Mouse (Mus musculus) kidney, postnatal 25 days (tissue): ENCODE results near the gene Rgs11.

Source experiments
- DNase-seq, 2 experiments: peaks; one replicate each; pipeline ENCODE4 v3.0.0; 2021; ENCODE audit warnings: mixed read lengths in 2 of 2

Gene Rgs11

GRCm38 (mm10) chr17:26232863-26233262 lies 30.1 kb downstream of the Rgs11 start:
- DNase-seq, result peak in 1 of 2 experiments; percentile 23

- no peak for DNase-seq
Measured at GRCm38 (mm10) chr17:26234386-26234785, 31.6 kb downstream of the Rgs11 start.

- DNase-seq, result no peak
Measured at GRCm38 (mm10) chr17:26235077-26235815, 32.5 kb downstream of the Rgs11 start.

- no peak for DNase-seq
Measured at GRCm38 (mm10) chr17:26237667-26238066, 34.9 kb downstream of the Rgs11 start.

GRCm38 (mm10) chr17:26239551-26239950 lies 36.8 kb downstream of the Rgs11 start:
- DNase-seq, result no peak

- DNase-seq, result no peak
Measured at GRCm38 (mm10) chr17:26240120-26240790, 37.5 kb downstream of the Rgs11 start.

- DNase-seq, result no peak
Measured at GRCm38 (mm10) chr17:26240990-26241389, 38.2 kb downstream of the Rgs11 start.

- DNase-seq, result peak; percentile 76 to 91
Measured at GRCm38 (mm10) chr17:26243471-26244100, 40.8 kb downstream of the Rgs11 start.

- peak; percentile 98 to 99 for DNase-seq
Measured at GRCm38 (mm10) chr17:26244101-26244841, 41.5 kb downstream of the Rgs11 start, which contains the start of gene Fam234a. TSS of gene Fam234a (minus strand) at chr17:26244242.

- DNase-seq, result no peak
Measured at GRCm38 (mm10) chr17:26251886-26252538, 49.3 kb downstream of the Rgs11 start.

- peak; percentile 96 to 97 for DNase-seq
Measured at GRCm38 (mm10) chr17:26252539-26253251, 49.9 kb downstream of the Rgs11 start, which contains the start of gene Luc7l. TSS of gene Luc7l (plus strand) at chr17:26252896.

- no peak for DNase-seq
Measured at GRCm38 (mm10) chr17:26253399-26253798, 50.6 kb downstream of the Rgs11 start.

GRCm38 (mm10) chr17:26255313-26255712 lies 52.6 kb downstream of the Rgs11 start:
- no peak for DNase-seq
